ENCODE assay signal across 20 mouse cellular contexts in genomic region chr3:84385656-84386055, GRCm38 (mm10).
DNase-seq lines count a peak whose midpoint lies in the region; ATAC-seq and TF ChIP-seq lines count a peak whose summit lies in the region.
"Had no signal": no experiment of that assay in that cellular context is flagged by ENCODE, and none has a peak within 500 bp of the region (broad histone marks: within the 10 kb centered on the region; RNA-seq: fewer than 3 reads in every experiment).

No protein-coding gene starts in this region.

- H3K27ac ChIP-seq in forebrain, embryonic 14.5 days (ENCODE audit: low read depth, low read length): no peak overlapping the region
- no peak overlapping the region for H3K27ac ChIP-seq in forebrain, embryonic 15.5 days (replicated peaks)
- no peak overlapping the region for H3K27ac ChIP-seq in kidney, postnatal 0 days
- H3K27ac ChIP-seq in lung, embryonic 14.5 days (ENCODE audit: low read depth): no peak overlapping the region
- H3K27ac ChIP-seq: embryonic facial prominence, embryonic 15.5 days had no signal

- peaks cover 6% of the 10 kb centered on the region for H3K4me1 ChIP-seq in forebrain, embryonic 14.5 days (ENCODE audit: control insufficient read depth, insufficient read depth, low read length)
- H3K4me1 ChIP-seq in forebrain, embryonic 15.5 days: peaks cover 5% of the 10 kb centered on the region; the same call in 1 of the 2 replicates
- no peaks in the 10 kb centered on the region for H3K4me1 ChIP-seq in kidney, postnatal 0 days (replicated peaks; ENCODE audit: insufficient read depth, low read length)
- H3K4me1 ChIP-seq in lung, embryonic 14.5 days (ENCODE audit: insufficient read depth): no peaks in the 10 kb centered on the region; the same call in 1 of the 2 replicates
- H3K4me1 ChIP-seq in lung, adult 2 months (ENCODE audit: control insufficient read depth, insufficient read depth, low read length): no peaks in the 10 kb centered on the region; the same call in 1 of the 2 replicates
- H3K4me1 ChIP-seq: embryonic facial prominence, embryonic 15.5 days had no signal

- no peak overlapping the region for H3K4me2 ChIP-seq in forebrain, embryonic 14.5 days (ENCODE audit: low read length)
- no peak overlapping the region for H3K4me2 ChIP-seq in forebrain, embryonic 15.5 days (replicated peaks)
- no peak overlapping the region for H3K4me2 ChIP-seq in kidney, postnatal 0 days (ENCODE audit: low read length)
- no peak overlapping the region for H3K4me2 ChIP-seq in lung, embryonic 14.5 days
- H3K4me2 ChIP-seq: embryonic facial prominence, embryonic 15.5 days; heart, embryonic 12.5 days had no signal

- H3K27me3 ChIP-seq in forebrain, embryonic 14.5 days (replicated peaks; ENCODE audit: control insufficient read depth, insufficient read depth, low read length): no peaks in the 10 kb centered on the region
- no peaks in the 10 kb centered on the region for H3K27me3 ChIP-seq in forebrain, embryonic 15.5 days
- no peaks in the 10 kb centered on the region for H3K27me3 ChIP-seq in kidney, postnatal 0 days (ENCODE audit: insufficient read depth, low read length)
- H3K27me3 ChIP-seq in lung, embryonic 14.5 days (ENCODE audit: insufficient read depth, low read length): no peaks in the 10 kb centered on the region
- H3K27me3 ChIP-seq: CH12.LX; embryonic facial prominence, embryonic 15.5 days had no signal

- H3K9me3 ChIP-seq in forebrain, embryonic 14.5 days (replicated peaks; ENCODE audit: control insufficient read depth, low read length): no peaks in the 10 kb centered on the region
- H3K9me3 ChIP-seq in forebrain, embryonic 15.5 days: no peaks in the 10 kb centered on the region
- no peaks in the 10 kb centered on the region for H3K9me3 ChIP-seq in kidney, postnatal 0 days (replicated peaks; ENCODE audit: low read length)
- no peaks in the 10 kb centered on the region for H3K9me3 ChIP-seq in lung, embryonic 14.5 days (ENCODE audit: low read depth, low read length)
- H3K9me3 ChIP-seq: embryonic facial prominence, embryonic 15.5 days; heart, embryonic 12.5 days had no signal

- TF ChIP-seq POLR2A in lung, adult 2 months (IDR thresholded peaks at IDR 0.05; ENCODE audit: borderline replicate concordance, extremely low read depth, low read depth, low read length): no peak

- peak; percentile 59 for DNase-seq in forebrain, embryonic 14.5 days (ENCODE audit: low spot score)
- DNase-seq in kidney, postnatal 0 days (ENCODE audit: low spot score): peak; percentile 22
- DNase-seq in kidney, adult 11 months: no peak
- DNase-seq in lung, embryonic 14.5 days: peak; percentile 63
- no peak for DNase-seq in lung, adult 2 months
- DNase-seq in right cerebral cortex, postnatal 10 days (ENCODE audit: low spot score in 2 of 2): peak; percentile 34 to 50
- no peak for DNase-seq in right cerebral cortex, postnatal 14 days
- DNase-seq: adrenal gland, postnatal 14 days; cerebellum, adult 11-12 months; cerebellum, postnatal 14 days; embryo, embryonic 11 days; gastrocnemius, postnatal 36 days; heart, postnatal 14 days; kidney, adult 9 months; right cerebral cortex, postnatal 25 days; thymus, postnatal 36 days had no signal

- peak; percentile 61; the same call in 1 of the 2 replicates for ATAC-seq in forebrain, embryonic 14.5 days
- no peak for ATAC-seq in forebrain, embryonic 15.5 days (replicated peaks)
- no peak for ATAC-seq in kidney, postnatal 0 days (replicated peaks; ENCODE audit: low FRiP score, low read depth)
- peak; percentile 80; the same call in 1 of the 2 replicates for ATAC-seq in lung, embryonic 14.5 days (ENCODE audit: insufficient read depth)

- H3K4me3 ChIP-seq in forebrain, embryonic 14.5 days (ENCODE audit: low read depth, low read length): no peak overlapping the region
- no peak overlapping the region for H3K4me3 ChIP-seq in forebrain, embryonic 15.5 days
- H3K4me3 ChIP-seq in kidney, postnatal 0 days (replicated peaks; ENCODE audit: low read depth, low read length): no peak overlapping the region
- no peak overlapping the region for H3K4me3 ChIP-seq in lung, embryonic 14.5 days (ENCODE audit: low read depth, low read length)
- H3K4me3 ChIP-seq in lung, adult 2 months (replicated peaks; ENCODE audit: extremely low read depth, low read depth, low read length): no peak overlapping the region
- H3K4me3 ChIP-seq: embryonic facial prominence, embryonic 15.5 days; heart, embryonic 12.5 days had no signal

- H3K36me3 ChIP-seq in forebrain, embryonic 14.5 days (ENCODE audit: control insufficient read depth, insufficient read depth, low read length): no peaks in the 10 kb centered on the region
- H3K36me3 ChIP-seq in forebrain, embryonic 15.5 days: no peaks in the 10 kb centered on the region
- H3K36me3 ChIP-seq in kidney, postnatal 0 days (ENCODE audit: insufficient read depth, low read length): no peaks in the 10 kb centered on the region
- no peaks in the 10 kb centered on the region for H3K36me3 ChIP-seq in lung, embryonic 14.5 days (ENCODE audit: insufficient read depth)
- H3K36me3 ChIP-seq: embryonic facial prominence, embryonic 15.5 days; heart, embryonic 12.5 days had no signal

- WGBS in forebrain, embryonic 14.5 days: 11% methylated on average over 5 of the region's 5 CpGs
- 9% methylated on average over 5 of the region's 5 CpGs for WGBS in forebrain, embryonic 15.5 days
- WGBS in kidney, postnatal 0 days: 52% methylated on average over 5 of the region's 5 CpGs
- 36% methylated on average over 5 of the region's 5 CpGs for WGBS in lung, embryonic 14.5 days
- 64% methylated on average over 5 of the region's 5 CpGs for WGBS in lung, adult 2 months

- no peak for TF ChIP-seq CTCF in kidney, postnatal 0 days (IDR thresholded peaks at IDR 0.05; ENCODE audit: low read depth)
- no peak for TF ChIP-seq CTCF in lung, embryonic 14.5 days (IDR thresholded peaks at IDR 0.05; ENCODE audit: low read depth)
- TF ChIP-seq CTCF in lung, adult 2 months (IDR thresholded peaks at IDR 0.05; ENCODE audit: insufficient read depth, low read length): no peak

- H3K9ac ChIP-seq in forebrain, embryonic 14.5 days (ENCODE audit: low read length): no peak overlapping the region
- H3K9ac ChIP-seq in forebrain, embryonic 15.5 days (replicated peaks): no peak overlapping the region
- H3K9ac ChIP-seq in kidney, postnatal 0 days (ENCODE audit: low read depth, low read length): no peak overlapping the region
- H3K9ac ChIP-seq in lung, embryonic 14.5 days: no peak overlapping the region
- H3K9ac ChIP-seq: embryonic facial prominence, embryonic 15.5 days; heart, embryonic 12.5 days had no signal

Comparison
In these comparisons a context has a peak if more than half of its experiments do, and no peak if none do; other contexts are left out.
1. ATAC-seq: peak in forebrain, embryonic 14.5 days (single experiment) and lung, embryonic 14.5 days (single experiment); none in forebrain, embryonic 15.5 days (single experiment) and kidney, postnatal 0 days (single experiment).
2. DNase-seq: peak in forebrain, embryonic 14.5 days (single experiment), kidney, postnatal 0 days (single experiment), lung, embryonic 14.5 days (single experiment) and right cerebral cortex, postnatal 10 days (2 of 2); none in kidney, adult 11 months (single experiment), lung, adult 2 months (single experiment) and right cerebral cortex, postnatal 14 days (single experiment).